11 mouse cellular contexts compared by ENCODE assay signal in genomic region chr13:98836423-98837088, GRCm38 (mm10). TPM values are rescaled to one million over a fixed set of nuclear protein-coding genes. Genes with fewer than 3 reads are reported as not detected.
DNase-seq lines count a peak whose midpoint lies in the region; ATAC-seq and TF ChIP-seq lines count a peak whose summit lies in the region.
"Had no signal": no experiment of that assay in that cellular context is flagged by ENCODE, and none has a peak within 500 bp of the region (broad histone marks: within the 10 kb centered on the region; RNA-seq: fewer than 3 reads in every experiment).

No protein-coding gene starts in this region.

- no peaks in the 10 kb centered on the region for H3K4me1 ChIP-seq in liver, adult 2 months (ENCODE audit: control insufficient read depth, insufficient read depth, low read length)
- H3K4me1 ChIP-seq in G1E (ENCODE audit: insufficient read depth, low read depth, low read length), result peaks cover 30% of the 10 kb centered on the region
- no peaks in the 10 kb centered on the region for H3K4me1 ChIP-seq in cortical plate, adult 2 months (ENCODE audit: control insufficient read depth, insufficient read depth, low read length)

- no peak for TF ChIP-seq POLR2A in liver, adult 2 months (IDR thresholded peaks at IDR 0.05; ENCODE audit: extremely low read depth, insufficient read depth, low read length)
- TF ChIP-seq POLR2A in cortical plate, adult 2 months (IDR thresholded peaks at IDR 0.05; ENCODE audit: extremely low read depth, insufficient read depth, low read length), result no peak

- TF ChIP-seq CTCF in liver, adult 2 months (IDR thresholded peaks at IDR 0.05; ENCODE audit: low read depth, low read length), result no peak
- peak; percentile 14; the same call in 1 of the 2 replicates for TF ChIP-seq CTCF in G1E (IDR thresholded peaks at IDR 0.05; ENCODE audit: low read depth, low read length)
- TF ChIP-seq CTCF in cortical plate, adult 2 months (IDR thresholded peaks at IDR 0.05; ENCODE audit: extremely low read depth, insufficient read depth, low read length), result 0 out of 2 replicates have a peak, but pooled peaks have one; percentile 9

- H3K27ac ChIP-seq in liver, adult 2 months (replicated peaks; ENCODE audit: insufficient read depth, low read depth, low read length), result no peak overlapping the region
- no peak overlapping the region for H3K27ac ChIP-seq in cortical plate, adult 2 months (ENCODE audit: insufficient read depth, low read length)

- intact Hi-C loops in left cerebral cortex, postnatal 4 days (cut with DNase I), result no loop called here

- H3K9ac ChIP-seq in liver, adult 2 months (ENCODE audit: low read depth, low read length), result no peak overlapping the region

- no peak for ATAC-seq in G1E (ENCODE audit: extremely low read depth, insufficient number of reproducible peaks, low FRiP score, poor library complexity, severe bottlenecking)
- ATAC-seq in megakaryocyte-erythroid progenitor cell, adult 5-6 weeks (replicated peaks; ENCODE audit: low FRiP score, low TSS enrichment, poor library complexity, severe bottlenecking), result peak; percentile 57; the same call in 1 of the 2 replicates

- H3K36me3 ChIP-seq in liver, adult 2 months (ENCODE audit: control insufficient read depth, insufficient read depth, low read length), result peaks cover 17% of the 10 kb centered on the region
- H3K36me3 ChIP-seq in G1E (replicated peaks), result peaks cover 47% of the 10 kb centered on the region

- peak; percentile 22 for DNase-seq in liver, adult 2 months (ENCODE audit: extremely low read depth, low read depth, low spot score)
- DNase-seq in liver (no peak), G1E (ENCODE audit: low spot score) (no peak)
- no peak for DNase-seq in left cerebral cortex, postnatal 4 days
- no peak for DNase-seq in spleen, adult 12 weeks (ENCODE audit: low spot score)
- DNase-seq: adrenal gland, adult 2 months; gastrocnemius, postnatal 36 days; kidney, adult 18-20 months; right cerebral cortex, postnatal 4 days had no signal

- 98% methylated on average over 6 of the region's 6 CpGs for WGBS in liver, adult 2 months

- no peak overlapping the region for H3K4me3 ChIP-seq in liver, adult 2 months (ENCODE audit: insufficient read depth, low read depth, low read length)
- no peak overlapping the region for H3K4me3 ChIP-seq in G1E (ENCODE audit: low read depth, low read length)
- H3K4me3 ChIP-seq in cortical plate, adult 2 months (ENCODE audit: insufficient read depth, low read length), result no peak overlapping the region

- no peaks in the 10 kb centered on the region for H3K79me2 ChIP-seq in liver, adult 2 months (ENCODE audit: control insufficient read depth, insufficient read depth, low read length)

- H3K27me3 ChIP-seq in liver, adult 2 months (ENCODE audit: control insufficient read depth, insufficient read depth, low read length), result no peaks in the 10 kb centered on the region
- H3K27me3 ChIP-seq in G1E (ENCODE audit: insufficient read depth, low read length), result no peaks in the 10 kb centered on the region

- H3K9me3 ChIP-seq in G1E (replicated peaks), result no peaks in the 10 kb centered on the region

RNA-seq across cellular contexts. Expression of gene Fcho2, which starts 21.3 kb away (rescaled TPM):
- 21.6 and 23.2 TPM in 2 replicates for total RNA-seq in liver, adult 2 months (2014; rRNA removed)
- 4.1 and 5.8 TPM in 2 replicates for polyA plus RNA-seq in liver, adult 2 months (2012; rRNA removed)
- total RNA-seq in G1E (2014; fragmentation: Nextera tagmentation), result 73.2 and 105 TPM in 2 replicates
- total RNA-seq in G1E (2017), result 26.5 and 30.7 TPM in 2 replicates
- 4.8 and 5.0 TPM in 2 replicates for polyA plus RNA-seq in G1E (2012)
- polyA plus RNA-seq in cortical plate, adult 2 months (2012; rRNA removed), result 29.1 and 30.4 TPM in 2 replicates
- 42.2 and 43.0 TPM in 2 replicates for total RNA-seq in megakaryocyte-erythroid progenitor cell, adult 5-6 weeks (2014; fragmentation: Nextera tagmentation)
- 14.7 and 18.3 TPM in 2 replicates for total RNA-seq in megakaryocyte-erythroid progenitor cell, adult 5-6 weeks (2017)
- total RNA-seq in left cerebral cortex, postnatal 4 days (2021), result 10 to 100 TPM; 43.2 to 47.7 TPM
